Mouse (Mus musculus): ENCODE measurements around the gene Upp2.

The Upp2 gene

GRCm38 (mm10) chr2:58625681-58626080, 58.6 kb downstream of the Upp2 start:
- DNase-seq: no peak

- DNase-seq: no peak
Measured at GRCm38 (mm10) chr2:58626136-58626769, 59.2 kb downstream of the Upp2 start.

- no peak for DNase-seq
Measured at GRCm38 (mm10) chr2:58627981-58628380, 60.9 kb downstream of the Upp2 start.

GRCm38 (mm10) chr2:58628993-58629392, 61.9 kb downstream of the Upp2 start:
- no peak for DNase-seq

- DNase-seq: no peak
Measured at GRCm38 (mm10) chr2:58629440-58629839, 62.3 kb downstream of the Upp2 start.

GRCm38 (mm10) chr2:58633791-58634190, 66.7 kb downstream of the Upp2 start:
- DNase-seq: no peak

- DNase-seq: no peak
Measured at GRCm38 (mm10) chr2:58641761-58642555, 74.9 kb downstream of the Upp2 start.

GRCm38 (mm10) chr2:58645667-58646066, 78.6 kb downstream of the Upp2 start:
- no peak for DNase-seq

GRCm38 (mm10) chr2:58655169-58655568, 88.1 kb downstream of the Upp2 start:
- DNase-seq: no peak

GRCm38 (mm10) chr2:58656959-58657358, 89.9 kb downstream of the Upp2 start:
- no peak for DNase-seq

GRCm38 (mm10) chr2:58657855-58658254, 90.8 kb downstream of the Upp2 start:
- no peak for DNase-seq

- DNase-seq: no peak
Measured at GRCm38 (mm10) chr2:58660591-58660990, 93.5 kb downstream of the Upp2 start.

GRCm38 (mm10) chr2:58661116-58661515, 94.0 kb downstream of the Upp2 start:
- no peak for DNase-seq

GRCm38 (mm10) chr2:58662661-58663060, 95.6 kb downstream of the Upp2 start:
- no peak for DNase-seq

- no peak for DNase-seq
Measured at GRCm38 (mm10) chr2:58663404-58664120, 96.5 kb downstream of the Upp2 start.

- DNase-seq: peak; percentile 70 to 84
Measured at GRCm38 (mm10) chr2:58665081-58665814, 98.2 kb downstream of the Upp2 start.

GRCm38 (mm10) chr2:58667298-58667697, 100.2 kb downstream of the Upp2 start:
- no peak for DNase-seq

GRCm38 (mm10) chr2:58667991-58668390, 100.9 kb downstream of the Upp2 start:
- DNase-seq: peak; percentile 62 to 74

GRCm38 (mm10) chr2:58669114-58669513, 102.0 kb downstream of the Upp2 start:
- DNase-seq: no peak

- DNase-seq: no peak
Measured at GRCm38 (mm10) chr2:58672520-58672919, 105.4 kb downstream of the Upp2 start.

- no peak for DNase-seq
Measured at GRCm38 (mm10) chr2:58679968-58680367, 112.9 kb downstream of the Upp2 start.

GRCm38 (mm10) chr2:58680794-58681193, 113.7 kb downstream of the Upp2 start:
- DNase-seq: peak; percentile 61 to 78

- DNase-seq: no peak
Measured at GRCm38 (mm10) chr2:58681394-58681793, 114.3 kb downstream of the Upp2 start.

Measured in kidney, postnatal 25 days (tissue).